Mouse (Mus musculus) sigmoid colon, adult 10 weeks (tissue): ENCODE data around the gene Parm1. TPM values are rescaled to one million over a fixed set of nuclear protein-coding genes. Genes with fewer than 3 reads are reported as not detected.

Experiments
- polyA plus RNA-seq: library from polyadenylated mRNA; stranded (reverse); fragments of 350-450 nt; fragmentation: Illumina TruSeq; extraction: RNeasy Lipid Tissue Mini Kit (QIAGEN cat#74804); gene quantifications from one replicate; pipeline ENCODE4 v1.2.3, GENCODE M21; 2014; ENCODE audit warnings: low read depth, low replicate concordance

The Parm1 gene
- polyA plus RNA-seq: 255 TPM

GRCm38 (mm10) chr5:91517480-91518301, at the start of gene Parm1:
Parm1 (plus strand) TSS chr5:91517615.

Other genes with a start within 250 kb of the Parm1 start
- 29.9 TPM for gene Btc, start 114.6 kb upstream of the Parm1 start, polyA plus RNA-seq